Mouse (Mus musculus) cerebellum, adult 2 months (tissue): ENCODE results near the gene B3gat1.

ENCODE experiments used
- CTCF ChIP-seq: fragments of 200-500 bp; IDR thresholded peaks from 2 replicates; pipeline ENCODE4 v1.5.1; 2011; ENCODE audit warnings: low read depth, mild to moderate bottlenecking, control low read depth, low read length, moderate library complexity, borderline replicate concordance; ENCODE audit not compliant: insufficient read depth
- POLR2A ChIP-seq: fragments of 200-500 bp; IDR thresholded peaks from 2 replicates; pipeline ENCODE4 v1.6.1; 2011; ENCODE audit warnings: low read length, control low read depth, borderline replicate concordance; ENCODE audit not compliant: insufficient read depth

- TF ChIP-seq CTCF = no peak
- TF ChIP-seq POLR2A = no peak
These were observed 13.6 kb downstream of the B3gat1 start for GRCm38 (mm10) chr9:26747121-26747520.
